Mouse (Mus musculus) ES-E14 (cell line): Measurements from ENCODE around the gene 1520401A03Rik. TPM values are rescaled to one million over a fixed set of nuclear protein-coding genes. Genes with fewer than 3 reads are reported as not detected.
"Not testable (repeated sequence)": the region's sequence is repeated elsewhere in the genome, so short reads cannot be mapped to it uniquely, and the experiment has no call there.

ENCODE experiments used
- DNase-seq: peaks from one replicate; pipeline ENCODE4 v3.0.0-alpha.2; 2013; ENCODE audit warnings: low read depth, low spot score
- H3K27ac ChIP-seq: 2 replicates; pipeline ENCODE4 v1.5.1; 2012; ENCODE audit warnings: low read depth, mild to moderate bottlenecking, low read length, moderate library complexity, mixed read lengths; ENCODE audit not compliant: poor library complexity, insufficient read depth, severe bottlenecking
- H3K36me3 ChIP-seq: 2 replicates; pipeline ENCODE4 v1.6.1; 2012; ENCODE audit warnings: mild to moderate bottlenecking, low read length, moderate library complexity, mixed read lengths; ENCODE audit not compliant: control insufficient read depth, poor library complexity, insufficient read depth, severe bottlenecking
- H3K4me1 ChIP-seq, 2 experiments: fragments of 150-350 bp in 1 of 2; sonication (generic) in 1 of 2; 2 replicates each; pipeline ENCODE4 v1.6.1; 2012; ENCODE audit warnings: low read length in 2 of 2, mild to moderate bottlenecking in 1 of 2, mixed read lengths in 1 of 2; ENCODE audit not compliant: control insufficient read depth in 2 of 2, insufficient read depth in 2 of 2, poor library complexity in 1 of 2
- H3K4me3 ChIP-seq, 2 experiments: fragments of 150-350 bp in 1 of 2; sonication (generic) in 1 of 2; 2 replicates each; pipeline ENCODE4 v1.5.1; 2012; ENCODE audit warnings: low read length in 2 of 2, low read depth in 1 of 2, mild to moderate bottlenecking in 1 of 2, mixed read lengths in 1 of 2; ENCODE audit not compliant: insufficient read depth in 1 of 2, poor library complexity in 1 of 2, severe bottlenecking in 1 of 2
- H3K9ac ChIP-seq: 2 replicates; pipeline ENCODE4 v1.6.1; 2012; ENCODE audit warnings: low read depth, mild to moderate bottlenecking, low read length, mixed read lengths; ENCODE audit not compliant: poor library complexity, insufficient read depth, severe bottlenecking
- H3K9me3 ChIP-seq: fragments of 150-350 bp; sonication (generic); 2 replicates; pipeline ENCODE4 v1.6.1; 2012; ENCODE audit warnings: low read depth, mild to moderate bottlenecking, low read length; ENCODE audit not compliant: control insufficient read depth, insufficient read depth
- CHD2 ChIP-seq: IDR thresholded peaks from 2 replicates; pipeline ENCODE4 v1.6.1; 2014; ENCODE audit warnings: mild to moderate bottlenecking, low read depth, low read length, inconsistent platforms
- HCFC1 ChIP-seq: IDR thresholded peaks from 2 replicates; pipeline ENCODE4 v1.6.1; 2012; ENCODE audit warnings: low read length, inconsistent platforms, borderline replicate concordance; ENCODE audit not compliant: insufficient read depth
- MAFK ChIP-seq: IDR thresholded peaks from 2 replicates; pipeline ENCODE4 v1.6.1; 2014; ENCODE audit warnings: mild to moderate bottlenecking, low read depth, low read length, inconsistent platforms; ENCODE audit not compliant: insufficient read depth
- ZC3H11A ChIP-seq: IDR thresholded peaks from 2 replicates; pipeline ENCODE4 v1.6.1; 2012; ENCODE audit warnings: low read depth, mild to moderate bottlenecking, inconsistent platforms, low read length, borderline replicate concordance
- ZNF384 ChIP-seq: IDR thresholded peaks from 2 replicates; pipeline ENCODE4 v1.6.1; 2012; ENCODE audit warnings: low read depth, low read length, inconsistent platforms
- in situ Hi-C, 2 experiments: fragments of 600-800 bp; cut with MboI; formaldehyde crosslinking; loops; one replicate each; pipeline ENCODE4 v1.15.1; 2025; ENCODE audit warnings: low sequenced_read_pairs in 2 of 2, inconsistent platforms in 1 of 2; ENCODE audit not compliant: unreplicated experiment in 2 of 2
- total RNA-seq: library from RNA; depleted of rRNA; stranded (reverse); fragments of 300-350 nt; gene quantifications from 2 replicates; pipeline ENCODE4 v1.2.3, GENCODE M21; 2012; rRNA removed

Gene 1520401A03Rik
- 0.04 and 1.0 TPM in 2 replicates for total RNA-seq

DNA sequence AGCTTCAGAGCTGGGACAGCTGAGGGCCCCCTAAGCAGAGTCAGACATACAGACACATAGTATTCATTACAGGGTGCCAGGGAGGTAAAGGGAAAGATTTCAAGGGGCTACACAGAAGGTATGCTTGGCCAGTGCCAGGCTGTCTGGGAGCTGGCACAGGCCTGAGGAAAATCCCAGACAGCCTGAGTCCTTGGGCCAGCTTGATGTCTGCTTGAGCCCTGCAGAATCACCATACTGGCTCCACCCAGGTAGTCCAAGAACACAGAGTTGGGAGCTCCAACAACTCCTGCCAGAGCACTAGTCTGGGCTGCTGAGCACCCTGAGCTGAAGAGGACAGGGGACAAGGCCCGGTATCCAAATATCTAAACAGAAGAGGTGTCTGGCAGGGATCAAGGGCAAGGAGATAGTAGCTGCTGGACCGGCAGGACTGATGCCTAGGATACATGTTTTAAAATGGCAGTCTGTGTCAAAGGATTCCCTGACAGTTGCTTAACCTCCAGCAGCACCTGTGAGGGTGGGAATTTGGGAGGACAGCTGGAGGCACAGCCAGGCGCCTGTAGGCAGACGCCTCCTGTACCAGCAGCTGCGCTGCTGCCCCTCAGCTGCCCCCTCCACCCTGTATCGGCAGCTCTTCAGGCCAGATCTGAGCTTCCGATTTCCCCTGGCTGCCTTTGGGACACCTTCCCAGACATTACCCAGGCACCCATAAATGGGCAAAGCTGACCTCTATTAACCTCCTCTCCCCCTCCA, at the start of gene 1520401A03Rik:
TSS of gene 1520401A03Rik (minus strand) at position 408 of the 750 bp plus-strand sequence.
- Histone ChIP-seq H3K36me3 (no peaks in the 10 kb centered on the region), H3K4me3 (no peak within 1 kb of the TSS)
- in situ Hi-C loops, result no loop called here

GRCm38 (mm10) chr17:23772219-23772556, 49.6 kb upstream of the 1520401A03Rik start:
- H3K36me3 ChIP-seq, in situ Hi-C loops, H3K9ac ChIP-seq, H3K4me3 ChIP-seq, H3K4me1 ChIP-seq, H3K27ac ChIP-seq, DNase-seq, H3K9me3 ChIP-seq: not testable (repeated sequence)

More for the DNA sequence above, at the start of gene 1520401A03Rik:
- TF ChIP-seq HCFC1, result no peak
- no peak for TF ChIP-seq CHD2
- no peak for TF ChIP-seq MAFK
- no peak for TF ChIP-seq ZC3H11A
- no peak for TF ChIP-seq ZNF384
- Histone ChIP-seq H3K4me1 (peaks cover 2 to 3% of the 10 kb centered on the region in 2 experiments; a peak in 1 of 4 replicates), H3K9ac (no peak within 1 kb of the TSS), H3K9me3 (no peaks in the 10 kb centered on the region), H3K27ac (no peak within 1 kb of the TSS)
- no peak for DNase-seq

DNA sequence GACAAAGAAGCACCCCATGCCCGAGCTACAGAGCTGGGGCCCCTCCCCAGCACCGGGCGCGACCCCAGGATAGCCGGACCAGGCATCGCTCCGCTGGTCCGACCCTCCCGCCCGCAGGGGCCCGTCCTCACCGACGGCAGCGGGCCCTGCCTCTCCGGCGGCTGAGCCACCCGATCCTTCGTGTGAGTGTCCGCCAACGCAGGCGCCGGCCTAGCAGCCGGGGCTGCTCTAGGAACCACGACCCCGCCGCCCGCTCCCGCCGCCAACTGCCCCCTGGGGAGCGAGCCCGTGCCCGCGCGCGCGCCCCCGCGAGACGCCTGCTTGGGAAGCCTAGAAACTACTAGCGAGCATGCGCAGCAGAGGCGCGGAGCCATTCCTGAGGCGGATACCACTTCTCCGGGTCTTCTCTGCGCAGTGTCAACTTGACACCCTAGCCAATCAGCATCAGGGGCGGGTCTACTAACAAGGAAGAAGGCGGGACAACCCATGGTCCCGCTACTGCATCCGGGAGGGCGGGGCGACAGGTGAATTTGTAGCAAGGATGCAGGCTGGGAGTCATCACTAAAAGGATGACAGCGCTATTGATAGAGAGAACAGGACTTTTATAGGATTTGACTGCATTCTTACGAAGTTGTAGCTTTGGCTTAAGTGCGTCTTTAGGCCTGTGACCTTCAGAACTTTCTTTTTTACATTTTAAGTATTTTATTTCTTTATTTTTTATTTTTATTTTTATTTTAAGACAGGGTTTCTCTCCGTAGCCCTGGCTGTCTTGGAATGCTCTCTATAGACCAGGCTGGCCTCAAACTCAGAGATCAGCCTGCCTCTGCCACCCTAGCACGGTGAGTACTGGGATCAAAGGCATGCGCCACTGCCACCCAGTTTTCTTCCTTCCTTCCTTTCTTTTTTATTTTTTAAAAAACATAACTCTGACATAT, 49.0 kb upstream of the 1520401A03Rik start, which contains the start of gene Flywch1:
TSS of gene Flywch1 (minus strand) at position 319 of the 935 bp plus-strand sequence.
- no peak for TF ChIP-seq ZC3H11A
- peak; percentile 80 for TF ChIP-seq HCFC1
- TF ChIP-seq CHD2, result peak; percentile 74
- in situ Hi-C loops, result no loop called here
- H3K9me3 ChIP-seq, result no peaks in the 10 kb centered on the region
- DNase-seq, result peak; percentile 96
- H3K9ac ChIP-seq, result peak within 1 kb of the TSS; percentile 95
- H3K27ac ChIP-seq, result peak within 1 kb of the TSS; percentile 54; the same call in 1 of the 2 replicates
- peaks cover 2 to 3% of the 10 kb centered on the region in 2 experiments; a peak in 1 of 4 replicates for H3K4me1 ChIP-seq
- H3K4me3 ChIP-seq, result peak within 1 kb of the TSS; percentile 74 to 85
- peaks cover 2% of the 10 kb centered on the region; the same call in 1 of the 2 replicates for H3K36me3 ChIP-seq

- Histone ChIP-seq H3K4me1 (peaks cover 2 to 3% of the 10 kb centered on the region in 2 experiments; a peak in 1 of 4 replicates), H3K9me3 (no peaks in the 10 kb centered on the region), H3K9ac (peak overlapping the region; percentile 95), H3K4me3 (peak overlapping the region; percentile 74 to 85), H3K27ac (peak overlapping the region; percentile 54; the same call in 1 of the 2 replicates), H3K36me3 (peaks cover 2% of the 10 kb centered on the region; the same call in 1 of the 2 replicates)
- no peak for DNase-seq
- in situ Hi-C loops, result no loop called here
- TF ChIP-seq MAFK (no peak), ZC3H11A (no peak), ZNF384 (no peak)
These were observed 48.3 kb upstream of the 1520401A03Rik start for GRCm38 (mm10) chr17:23770896-23771283.
